Mouse (Mus musculus) cerebellum, adult 11 months (tissue): ENCODE results near the gene Cdc42bpg.
"Not testable (repeated sequence)": the region's sequence is repeated elsewhere in the genome, so short reads cannot be mapped to it uniquely, and the experiment has no call there.

Source experiments
- DNase-seq: peaks from one replicate; pipeline ENCODE4 v3.0.0; 2022

Cdc42bpg gene

GRCm38 (mm10) chr19:6299450-6300267, 6.6 kb upstream of the Cdc42bpg start:
- no peak for DNase-seq

GRCm38 (mm10) chr19:6300402-6300841, 5.8 kb upstream of the Cdc42bpg start:
- no peak for DNase-seq

DNA sequence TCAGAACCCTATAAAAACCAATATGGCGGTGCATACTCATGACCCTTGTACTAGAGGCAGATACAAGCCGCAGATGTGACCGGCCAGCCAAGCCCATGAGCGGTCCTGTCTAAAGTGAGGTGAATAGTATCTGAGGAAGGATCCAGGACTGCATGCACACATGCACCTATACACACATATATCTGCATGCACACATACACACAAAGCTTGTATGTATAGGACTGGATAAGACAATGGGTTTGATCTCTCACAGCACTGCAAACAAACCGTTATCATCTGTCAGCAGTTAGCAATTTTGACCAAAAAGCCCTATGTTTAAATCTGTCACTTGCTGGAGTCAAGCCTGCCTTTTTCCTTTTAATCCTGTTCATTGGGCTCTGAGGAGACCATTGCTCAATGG, 4.1 kb upstream of the Cdc42bpg start:
- no peak for DNase-seq

DNA sequence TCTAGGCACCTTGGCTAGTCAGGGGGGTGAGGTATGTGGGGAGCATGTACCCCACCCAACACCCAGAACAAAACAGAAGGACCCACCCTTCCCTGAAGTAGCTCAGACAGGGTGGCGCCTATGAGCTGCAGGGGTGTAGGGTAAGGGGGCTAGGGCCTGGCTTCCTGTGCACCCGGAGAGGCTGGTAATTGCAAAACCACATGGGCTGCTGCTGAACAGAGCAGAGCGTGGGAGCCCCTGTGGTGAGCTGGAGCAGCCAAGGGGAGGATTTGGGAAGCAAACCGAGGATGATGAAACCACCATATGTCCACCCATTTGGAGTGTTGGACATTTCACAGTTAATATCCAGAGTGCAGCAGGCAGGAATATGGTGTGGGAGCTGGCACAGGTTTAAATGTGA, 3.7 kb upstream of the Cdc42bpg start:
- peak; percentile 88 for DNase-seq

DNA sequence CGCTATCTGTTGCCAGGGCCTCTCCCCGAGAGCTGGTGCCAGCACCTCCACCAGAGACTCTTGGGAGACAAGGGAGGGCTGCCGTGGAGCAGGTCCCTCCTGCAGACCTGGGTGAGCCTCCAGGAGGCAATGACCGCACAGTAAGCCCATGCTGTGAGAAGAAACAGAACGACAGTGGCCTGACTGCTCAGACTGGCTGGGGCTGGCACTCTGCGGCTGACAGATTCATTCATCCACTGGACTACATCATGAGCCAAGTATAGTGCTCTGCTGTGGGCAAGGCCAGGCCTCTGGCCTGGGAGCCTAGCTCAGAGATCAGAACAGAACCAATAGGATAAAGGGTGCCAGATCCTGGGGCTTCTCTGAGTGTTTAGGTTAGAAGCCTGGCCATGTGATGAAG, 2.4 kb upstream of the Cdc42bpg start:
- DNase-seq = no peak

DNA sequence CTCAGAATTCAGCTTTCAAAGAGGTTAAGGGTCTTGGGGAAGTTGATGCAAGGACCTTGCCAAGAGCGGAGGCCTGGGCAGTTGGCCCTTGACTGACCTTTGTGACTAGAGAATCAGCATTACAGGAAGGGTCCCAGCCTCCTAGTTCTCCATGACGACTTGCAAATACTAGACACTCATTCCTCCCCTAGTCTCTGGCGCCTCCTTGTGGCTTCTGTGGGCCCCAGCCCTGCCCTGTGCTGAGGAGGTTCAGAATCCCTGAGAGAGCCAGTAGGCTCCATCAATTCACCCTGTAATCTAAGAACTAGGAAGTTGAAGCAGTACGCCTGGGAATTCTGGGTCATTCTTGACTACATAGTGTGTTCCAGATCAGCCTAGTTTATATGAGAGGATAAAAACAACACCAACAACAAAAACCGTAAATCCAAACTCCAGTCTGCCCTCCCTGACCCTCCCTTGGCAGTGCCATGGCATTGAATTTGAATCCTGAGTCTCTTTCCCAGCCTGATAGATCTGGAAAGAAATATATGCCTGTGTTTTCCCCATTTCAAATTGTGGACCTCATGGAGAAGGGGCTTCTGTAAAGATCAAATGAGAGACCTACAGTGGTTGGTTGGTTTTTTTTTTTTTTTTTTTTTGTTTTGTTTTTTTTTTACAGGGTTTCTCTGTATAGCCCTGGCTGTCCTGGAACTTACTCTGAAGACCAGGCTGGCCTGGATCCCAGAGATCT, 1.3 kb upstream of the Cdc42bpg start:
- DNase-seq = peak; percentile 89

GRCm38 (mm10) chr19:6305517-6306115, 640 bp upstream of the Cdc42bpg start:
- DNase-seq = no peak

- DNase-seq = peak; percentile 78
These were observed 330 bp downstream of the Cdc42bpg start for GRCm38 (mm10) chr19:6306586-6306985.

GRCm38 (mm10) chr19:6307733-6308531, 1.7 kb downstream of the Cdc42bpg start:
- no peak for DNase-seq

DNA sequence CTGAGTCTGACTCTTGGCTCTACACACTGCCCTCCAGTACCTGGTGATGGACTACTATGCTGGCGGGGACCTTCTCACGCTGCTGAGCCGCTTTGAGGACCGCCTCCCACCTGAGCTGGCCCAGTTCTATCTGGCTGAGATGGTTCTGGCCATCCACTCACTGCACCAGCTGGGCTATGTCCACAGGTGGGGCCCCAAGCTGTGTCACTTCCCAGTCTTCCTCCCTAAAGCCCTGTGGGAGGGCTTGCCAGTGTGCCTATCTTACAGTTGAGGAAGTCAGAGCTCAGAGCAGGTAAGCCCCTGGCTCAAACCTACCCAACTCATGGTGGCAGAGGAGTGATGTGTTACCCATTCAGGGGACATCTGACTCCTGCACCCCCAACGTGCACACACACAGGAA, 3.9 kb downstream of the Cdc42bpg start:
- DNase-seq = no peak

DNA sequence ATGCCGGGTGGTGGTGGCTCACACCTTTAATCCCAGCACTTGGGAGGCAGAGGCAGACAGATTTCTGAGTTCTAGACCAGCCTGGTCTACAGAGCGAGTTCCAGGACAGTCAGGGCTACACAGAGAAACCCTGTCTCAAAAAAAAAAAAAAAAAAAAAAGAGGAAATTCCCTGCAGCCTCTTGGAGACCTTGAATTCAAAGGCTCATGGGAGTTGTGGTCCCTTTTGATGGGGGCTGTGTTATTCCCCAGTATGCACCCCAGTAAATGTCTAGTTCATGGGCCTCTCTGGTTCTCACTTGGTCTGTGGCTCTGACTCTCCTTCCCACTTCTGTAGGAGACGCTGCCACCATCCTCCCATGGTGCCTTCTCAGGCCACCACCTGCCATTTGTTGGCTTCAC, 5.5 kb downstream of the Cdc42bpg start:
- not testable (repeated sequence) for DNase-seq

DNA sequence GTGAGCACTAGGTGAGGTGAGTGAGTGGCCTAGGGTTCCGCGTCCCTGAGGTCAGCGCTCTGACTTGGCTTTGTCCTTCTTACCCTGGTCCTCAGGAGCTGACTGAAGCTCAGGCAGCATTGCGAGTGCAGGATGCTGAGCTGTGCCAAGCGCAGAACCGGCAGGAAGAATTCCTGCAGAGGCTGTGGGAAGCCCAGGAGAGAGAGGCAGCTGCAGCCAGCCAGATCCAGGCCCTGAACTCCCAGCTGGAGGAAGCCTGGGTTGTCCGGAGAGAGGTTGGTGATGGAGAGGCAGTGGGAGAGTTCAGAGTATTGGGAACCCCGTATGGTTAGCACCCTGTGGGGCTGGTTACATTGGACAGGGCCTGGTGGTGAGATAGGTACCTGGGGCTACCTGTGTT, 7.5 kb downstream of the Cdc42bpg start:
- no peak for DNase-seq

GRCm38 (mm10) chr19:6314513-6314912, 8.3 kb downstream of the Cdc42bpg start:
- DNase-seq = no peak

GRCm38 (mm10) chr19:6315573-6315972, 9.3 kb downstream of the Cdc42bpg start:
- DNase-seq = no peak

- DNase-seq = no peak
These were observed 11.9 kb downstream of the Cdc42bpg start for GRCm38 (mm10) chr19:6318145-6318544.

DNA sequence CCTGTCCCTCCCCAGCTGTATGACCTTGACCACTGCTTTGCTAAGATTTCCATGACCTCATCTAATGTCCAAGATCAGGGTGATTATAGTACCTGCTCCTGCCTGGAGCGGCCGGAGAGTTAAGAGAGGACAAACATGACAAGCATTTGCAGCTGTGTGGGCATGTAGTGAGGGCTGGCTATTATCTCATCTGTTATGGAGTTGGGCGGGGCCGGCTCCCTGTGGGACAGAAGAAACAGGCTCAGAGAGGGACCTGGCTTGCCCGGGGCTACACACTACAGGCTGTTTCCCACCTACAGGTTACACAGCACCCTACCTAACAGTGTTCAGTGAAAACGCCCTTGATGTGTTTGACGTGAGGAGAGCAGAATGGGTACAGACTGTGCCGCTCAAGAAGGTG, 15.1 kb downstream of the Cdc42bpg start:
- no peak for DNase-seq

DNA sequence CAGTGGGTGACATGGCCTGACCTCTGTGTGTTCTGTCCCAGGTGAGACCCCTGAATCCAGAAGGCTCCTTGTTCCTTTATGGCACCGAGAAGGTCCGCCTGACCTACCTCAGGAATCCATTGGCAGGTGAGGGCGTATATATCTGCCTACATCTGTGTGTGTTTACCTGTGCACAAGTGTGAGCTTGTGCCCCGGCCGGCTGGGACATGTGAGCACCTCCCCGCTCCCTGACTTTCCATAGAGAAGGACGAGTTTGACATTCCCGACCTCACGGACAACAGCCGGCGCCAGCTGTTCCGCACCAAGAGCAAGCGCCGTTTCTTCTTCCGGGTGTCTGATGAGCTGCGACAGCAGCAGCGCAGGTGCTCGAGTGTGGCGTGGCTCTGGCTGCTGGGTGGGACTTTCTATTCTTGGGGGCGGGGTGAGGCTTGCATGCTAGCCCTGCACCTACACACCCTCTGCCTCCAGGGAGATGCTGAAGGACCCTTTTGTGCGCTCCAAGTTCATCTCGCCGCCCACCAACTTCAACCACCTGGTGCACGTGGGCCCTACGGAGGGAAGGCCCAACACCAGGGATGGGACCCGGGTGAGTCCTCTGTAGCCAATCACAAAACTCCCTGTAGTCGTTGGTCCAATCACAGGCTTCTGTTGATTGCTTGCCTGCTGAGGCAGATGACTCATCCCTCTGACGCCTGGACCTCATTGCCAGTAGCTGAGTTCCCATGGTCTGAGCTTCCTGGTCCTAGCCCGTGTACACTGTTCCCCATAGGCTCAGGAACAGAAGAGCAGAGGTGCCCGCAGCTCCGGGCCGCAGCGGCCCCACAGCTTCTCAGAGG, 15.7 kb downstream of the Cdc42bpg start:
- DNase-seq = no peak

DNA sequence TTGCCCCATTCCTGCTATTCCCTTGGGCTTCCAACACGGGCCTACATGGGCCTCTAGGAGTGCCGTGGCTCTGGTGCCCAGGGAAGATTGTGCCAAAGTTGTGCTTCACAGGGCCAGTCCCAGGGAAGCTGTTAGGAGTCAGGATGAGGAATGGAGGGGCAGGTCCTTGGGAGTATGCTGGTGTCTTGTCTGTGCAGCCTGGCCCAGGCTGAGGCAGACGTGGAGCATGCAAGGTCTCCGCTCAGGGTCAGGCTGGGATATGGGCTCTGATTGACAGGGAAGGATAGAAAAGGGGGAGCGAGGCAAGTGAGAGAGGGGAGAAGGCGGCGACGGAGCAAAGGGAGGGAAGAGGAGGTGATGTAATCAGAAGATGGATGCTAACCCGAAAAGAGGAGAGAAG, 18.5 kb downstream of the Cdc42bpg start:
- DNase-seq = no peak

DNA sequence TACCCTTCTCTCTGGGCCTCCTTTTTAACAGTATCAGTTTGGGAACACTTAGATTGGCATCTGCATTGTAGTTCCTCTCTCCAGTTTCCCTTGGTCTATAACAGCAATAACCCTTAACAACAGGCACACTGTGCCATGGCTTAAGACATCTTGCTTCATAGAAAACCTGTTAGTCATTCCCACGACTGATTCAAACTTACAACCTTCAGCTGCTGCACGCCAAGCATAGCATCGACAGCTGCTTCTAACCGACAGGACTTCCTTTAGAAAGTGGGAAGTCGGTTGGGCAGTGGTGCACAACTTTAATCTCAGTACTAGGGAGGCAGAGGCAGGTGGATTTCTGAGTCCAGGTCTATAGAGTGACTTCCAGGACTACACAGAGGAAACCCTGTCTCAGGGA, 24.9 kb downstream of the Cdc42bpg start:
- no peak for DNase-seq

DNA sequence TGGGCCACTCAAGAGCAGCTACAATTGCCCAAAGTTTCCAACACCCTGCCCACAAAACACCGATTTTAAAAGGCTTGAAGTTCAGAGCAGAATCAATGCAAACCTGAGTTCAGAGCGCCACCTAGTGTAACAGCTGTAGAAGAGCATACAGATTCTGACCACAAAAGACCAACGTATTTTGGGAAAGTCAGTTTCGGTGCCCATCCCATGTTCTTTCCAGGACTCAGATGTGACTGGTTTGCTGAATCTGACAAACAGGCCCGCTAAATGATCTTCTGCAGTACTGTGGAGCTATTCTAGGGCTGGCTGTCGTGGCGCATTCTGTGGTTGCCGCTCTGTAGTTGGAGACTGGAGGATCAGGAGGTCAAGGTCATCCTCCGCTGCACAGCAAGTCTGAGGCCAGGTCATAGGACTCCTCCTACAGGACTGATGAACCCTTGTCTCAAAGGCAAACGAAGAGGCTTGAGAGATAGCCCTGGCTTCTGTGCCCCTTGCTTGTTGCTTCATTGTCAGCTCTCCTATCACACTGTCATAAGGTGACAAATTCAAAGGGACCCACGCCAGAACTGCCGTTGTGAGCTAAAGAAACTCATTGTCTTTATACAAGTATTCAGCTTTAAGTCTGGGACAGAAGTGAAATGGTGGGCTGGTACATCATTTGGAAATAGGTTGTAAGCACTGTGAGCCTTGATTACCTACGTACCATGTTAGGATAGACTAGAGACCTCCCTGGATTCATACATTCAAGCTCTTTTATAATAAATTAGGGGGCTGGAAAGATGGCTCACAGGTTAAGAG, 25.7 kb downstream of the Cdc42bpg start:
- DNase-seq = no peak
